Mouse (Mus musculus) lung, postnatal 0 days (tissue): ENCODE data around the gene Gm4969.

Experiments used
- CTCF ChIP-seq: IDR thresholded peaks from 2 replicates; pipeline ENCODE4 v1.5.1; 2016; ENCODE audit warnings: antibody characterized with exemption, mild to moderate bottlenecking
- EP300 ChIP-seq: IDR thresholded peaks from 2 replicates; pipeline ENCODE4 v1.6.1; 2016; ENCODE audit warnings: antibody characterized with exemption, mild to moderate bottlenecking, control low read depth

- TF ChIP-seq CTCF (no peak), EP300 (no peak)
These were observed 67.0 kb downstream of the Gm4969 start for GRCm38 (mm10) chr7:19051161-19051560.
